Mouse (Mus musculus) G1E-ER4 (cell line): ENCODE measurements around the gene Bak1. TPM values are rescaled to one million over a fixed set of nuclear protein-coding genes. Genes with fewer than 3 reads are reported as not detected.

Source experiments
- GATA1 ChIP-seq: IDR thresholded peaks from one replicate; pipeline ENCODE4 v1.8.0; 2012; ENCODE audit warnings: low read length, inconsistent platforms
- polyA plus RNA-seq: library from polyadenylated mRNA; stranded (reverse); fragments of >175 nt; gene quantifications from 2 replicates; pipeline ENCODE4 v1.2.3, GENCODE M21; 2012

Bak1 gene
- polyA plus RNA-seq, 1 experiment: 211 TPM

- TF ChIP-seq GATA1: no peak
Measured at GRCm38 (mm10) chr17:27038335-27039050, 9.7 kb upstream of the Bak1 start.

DNA sequence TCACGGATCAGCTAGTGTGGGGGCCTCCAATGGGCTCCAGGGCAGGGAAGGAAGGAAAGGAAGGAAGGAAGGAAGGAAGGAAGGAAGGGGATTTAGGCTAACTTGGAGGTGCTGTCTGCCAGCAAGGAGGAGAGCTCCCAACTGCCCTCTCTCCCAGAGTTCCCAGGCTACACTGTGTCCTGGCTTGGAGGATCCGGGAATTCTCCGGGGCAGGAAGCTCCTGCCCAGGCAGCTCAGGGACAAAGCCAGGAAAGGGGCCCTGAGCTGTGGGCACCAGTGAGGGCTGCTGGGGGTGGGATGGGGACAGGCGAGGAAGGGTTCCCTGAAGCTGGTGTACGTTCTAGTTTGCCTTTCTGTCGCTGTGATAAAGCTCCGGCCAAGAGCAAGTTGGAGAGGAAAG is 7.7 kb upstream of the Bak1 start:
- TF ChIP-seq GATA1: no peak

DNA sequence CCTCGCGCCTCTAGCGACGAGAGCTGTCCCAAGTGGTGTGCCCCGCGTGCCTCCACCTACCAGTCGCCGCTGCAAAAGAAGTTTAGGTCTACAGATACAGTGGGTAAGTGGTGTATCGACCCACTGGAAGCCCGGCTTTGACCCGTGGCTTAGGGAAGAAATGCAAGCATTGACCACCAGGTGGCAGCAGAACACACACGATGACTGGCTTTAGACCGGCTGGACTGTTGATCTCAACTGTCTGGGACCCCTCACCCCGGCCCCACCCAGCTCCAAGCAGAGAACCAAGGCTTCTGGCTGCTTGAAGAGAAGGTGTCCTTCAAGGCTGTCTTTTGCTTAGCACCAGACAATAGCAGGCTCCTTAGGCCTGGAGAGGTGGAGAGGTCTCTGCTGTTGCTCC is 4.1 kb upstream of the Bak1 start:
- TF ChIP-seq GATA1: no peak

GRCm38 (mm10) chr17:27032328-27032727 is 3.5 kb upstream of the Bak1 start:
- no peak for TF ChIP-seq GATA1

- TF ChIP-seq GATA1: no peak
Measured at GRCm38 (mm10) chr17:27030896-27031295, 2.1 kb upstream of the Bak1 start.

GRCm38 (mm10) chr17:27029431-27029830 is 622 bp upstream of the Bak1 start:
- no peak for TF ChIP-seq GATA1

DNA sequence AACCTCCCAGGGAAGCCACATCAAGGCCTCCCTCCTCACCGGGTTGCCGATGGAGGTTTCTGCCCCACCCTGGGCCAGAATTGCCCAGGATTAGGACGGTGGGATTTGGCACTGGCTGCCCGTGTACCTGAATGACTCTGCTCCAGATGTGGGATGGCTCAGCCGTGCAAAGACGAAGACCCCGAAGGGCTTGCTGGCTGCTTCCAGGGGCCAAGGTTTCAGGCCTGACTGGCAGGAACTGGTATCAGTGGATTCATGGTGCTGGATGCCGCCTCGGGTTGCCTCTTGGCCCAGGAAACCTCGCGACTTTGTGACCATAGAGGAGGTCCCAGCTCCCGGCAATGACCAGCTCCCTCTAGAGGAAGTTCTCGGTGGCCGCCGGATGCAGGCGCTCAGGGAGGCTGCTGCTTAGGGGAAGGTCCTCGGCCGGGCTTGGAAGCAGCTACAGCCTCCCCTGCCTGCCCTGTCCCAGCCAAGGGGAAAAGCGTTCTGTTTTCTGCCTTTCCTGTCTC is 469 bp downstream of the Bak1 start:
- TF ChIP-seq GATA1: no peak

- TF ChIP-seq GATA1: no peak
Measured at GRCm38 (mm10) chr17:27027460-27028283, 1.1 kb downstream of the Bak1 start.

DNA sequence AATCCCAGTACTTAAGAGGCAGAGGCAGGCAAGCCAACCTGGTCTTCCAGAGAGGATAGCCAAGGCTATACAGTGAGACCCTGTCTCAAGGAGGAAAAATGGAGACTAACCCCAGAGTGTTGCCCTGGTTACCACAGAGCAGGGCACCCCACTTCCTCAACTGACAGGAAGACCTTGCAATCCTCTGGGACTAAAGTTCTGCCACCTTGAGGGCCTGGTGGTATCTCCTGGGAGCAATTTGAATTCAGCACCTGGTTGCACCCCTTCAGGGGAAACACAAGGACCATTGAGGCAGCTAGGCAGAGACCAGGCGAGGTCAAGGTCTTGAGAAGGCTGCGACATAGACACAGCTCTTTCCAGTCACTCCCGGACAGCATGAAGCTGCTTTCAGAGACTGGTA is 2.9 kb downstream of the Bak1 start:
- TF ChIP-seq GATA1: no peak

DNA sequence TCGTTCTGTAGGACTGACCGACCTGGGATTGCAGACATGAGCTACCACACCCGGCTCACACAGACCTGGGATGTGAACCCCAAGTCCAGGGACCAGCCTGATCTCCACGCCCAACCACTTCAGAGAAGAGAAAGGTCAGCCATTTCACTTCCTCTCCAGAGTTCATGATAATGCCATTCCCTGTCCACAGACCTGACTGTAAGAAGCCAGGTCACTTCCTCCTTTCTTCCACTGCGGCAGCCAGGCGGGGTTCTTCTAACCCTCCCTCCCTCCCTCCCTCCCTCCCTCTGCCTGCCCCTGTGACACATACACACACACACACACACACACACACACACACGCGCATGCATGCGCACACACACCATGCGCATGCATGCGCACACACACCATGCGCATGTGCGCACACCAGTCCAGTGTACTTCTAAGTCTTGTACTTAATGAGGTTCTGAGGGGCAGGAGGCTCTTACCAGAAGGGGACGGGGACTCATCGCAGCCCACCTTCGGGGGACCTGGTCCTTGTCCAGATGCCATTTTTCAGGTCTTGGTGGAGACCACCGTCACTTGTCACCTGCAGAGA is 3.4 kb downstream of the Bak1 start:
- TF ChIP-seq GATA1: no peak

- TF ChIP-seq GATA1: no peak
Measured at GRCm38 (mm10) chr17:27023342-27023741, 5.5 kb downstream of the Bak1 start.

GRCm38 (mm10) chr17:27021736-27022135 is 7.1 kb downstream of the Bak1 start:
- TF ChIP-seq GATA1: no peak

- TF ChIP-seq GATA1: no peak
Measured at GRCm38 (mm10) chr17:27021076-27021475, 7.7 kb downstream of the Bak1 start.

GRCm38 (mm10) chr17:27018555-27019196 is 10.1 kb downstream of the Bak1 start:
- TF ChIP-seq GATA1: no peak

DNA sequence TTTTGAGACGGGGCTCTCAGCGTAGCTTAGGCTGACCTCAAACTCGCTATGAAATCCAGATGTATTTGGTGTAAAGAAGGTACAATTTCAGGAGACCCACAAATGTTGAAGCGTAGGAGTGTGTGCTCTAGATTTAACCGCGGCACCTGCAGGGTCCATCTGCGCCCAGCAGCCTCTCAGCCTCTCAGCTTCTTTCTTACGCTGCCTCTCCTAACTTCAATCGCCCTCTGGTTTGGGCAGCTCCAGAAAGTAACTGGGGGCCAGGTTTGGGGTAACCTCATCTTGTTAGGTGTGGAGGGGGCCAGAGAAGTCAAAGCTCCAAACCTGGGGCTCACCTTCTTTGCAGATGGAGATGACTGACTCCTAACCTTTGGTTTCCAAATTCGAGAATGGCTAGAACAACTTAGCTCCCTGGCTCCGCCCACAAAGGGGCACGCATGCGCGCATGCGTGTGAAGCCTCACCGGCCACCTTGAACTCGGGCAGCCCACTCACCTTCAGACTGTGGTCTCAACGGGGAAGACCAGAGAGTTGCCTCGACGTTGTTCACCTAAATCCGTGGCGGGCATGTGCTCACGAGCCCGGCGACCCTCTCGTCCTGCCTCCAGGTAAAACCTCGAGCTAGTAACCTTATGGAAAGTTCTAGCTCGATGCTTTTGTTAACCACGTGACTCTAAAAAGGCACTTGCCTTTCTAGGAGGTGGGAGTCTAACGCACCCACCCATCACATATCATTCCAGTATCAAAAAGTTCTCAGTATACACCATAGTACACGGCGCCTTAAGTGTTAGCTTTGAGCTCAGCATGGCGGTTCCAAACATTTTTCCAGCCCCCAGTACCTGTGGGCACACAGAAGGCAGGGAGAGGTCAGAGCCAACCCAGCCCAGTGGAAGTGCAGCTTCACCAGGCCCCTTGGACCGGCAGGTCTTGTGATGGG is 11.0 kb downstream of the Bak1 start:
- no peak for TF ChIP-seq GATA1
